Mouse (Mus musculus): Measurements from ENCODE around the gene Dnase1l1. TPM values are rescaled to one million over a fixed set of nuclear protein-coding genes. Genes with fewer than 3 reads are reported as not detected.

Dnase1l1 gene
- polyA plus RNA-seq (2012; rRNA removed) = 19.5 and 22.6 TPM in 2 replicates
- 20.9 and 23.8 TPM in 2 replicates for polyA plus RNA-seq (2014; fragmentation: Nextera tagmentation; extraction: Ambion mirVana)

DNA sequence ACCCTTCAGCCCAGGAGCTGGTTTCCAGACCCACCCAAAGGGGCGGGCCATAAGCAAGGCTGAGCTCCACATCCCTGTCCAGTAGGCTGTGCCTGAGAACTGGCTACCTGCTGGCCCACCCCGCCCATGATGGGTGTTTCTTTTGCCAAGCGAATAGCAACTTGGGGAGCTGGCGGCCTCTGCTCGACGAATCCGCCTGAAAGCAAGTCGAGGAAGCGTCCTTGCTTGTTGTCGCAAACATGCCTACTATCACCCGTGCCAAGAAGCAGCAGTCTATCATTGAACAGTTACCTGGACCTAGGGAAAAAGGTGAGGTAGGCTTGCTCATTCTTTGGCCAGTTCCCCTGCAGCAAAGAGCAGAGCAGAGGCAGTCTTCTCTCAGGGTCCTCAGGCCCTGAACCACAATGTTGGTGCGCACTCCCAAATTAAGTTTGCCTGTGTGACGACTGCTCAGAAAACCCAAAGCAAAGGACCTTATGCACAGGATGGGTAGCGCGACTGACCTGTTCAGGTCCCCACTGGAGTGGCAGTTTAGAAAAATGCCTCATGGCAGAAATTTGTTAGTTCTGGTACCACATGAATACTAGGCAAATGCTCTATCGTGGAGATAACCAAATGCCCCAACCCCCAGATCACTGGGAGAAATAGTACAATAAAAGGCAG lies at the start of gene Dnase1l1, which contains the start of gene Taz:
TSS of gene Dnase1l1 (minus strand) at position 606 of the 663 bp plus-strand sequence.
TSS of gene Taz (plus strand) at position 181 of the 663 bp plus-strand sequence.
- H3K9ac ChIP-seq (replicated peaks) = peak within 1 kb of the TSS; percentile 78
- peaks cover 0 to 12% of the 10 kb centered on the region in 2 experiments; a peak in 3 of 4 replicates for H3K4me1 ChIP-seq (replicated peaks; ENCODE audit: control insufficient read depth in 2 of 2, insufficient read depth in 2 of 2, low read length in 1 of 2)
- H3K36me3 ChIP-seq (replicated peaks; ENCODE audit: control insufficient read depth, insufficient read depth, low read depth) = no peaks in the 10 kb centered on the region
- H3K27ac ChIP-seq = peak within 1 kb of the TSS; percentile 88
- DNase-seq (ENCODE audit: low read depth in 3 of 3, low spot score in 3 of 3) = peak; percentile 85 to 87 (median 85)
- H3K27me3 ChIP-seq (ENCODE audit: control insufficient read depth, insufficient read depth, low read length) = no peaks in the 10 kb centered on the region
- WGBS (ENCODE audit: insufficient replicate concordance) = 9% methylated on average over 16 of the region's 16 CpGs
- H3K4me3 ChIP-seq (ENCODE audit: insufficient read depth in 1 of 2, low read depth in 2 of 2, low read length in 2 of 2) = peak within 1 kb of the TSS; percentile 65 to 99
- H3K4me2 ChIP-seq (ENCODE audit: low read depth) = peak within 1 kb of the TSS; percentile 91
- TF ChIP-seq CTCF (IDR thresholded peaks at IDR 0.05; ENCODE audit: low read depth) = peak; percentile 51
- no peak for TF ChIP-seq EP300 (IDR thresholded peaks at IDR 0.05; ENCODE audit: low read depth)
- ATAC-seq (ENCODE audit: insufficient read depth) = peak; percentile 95
- no peaks in the 10 kb centered on the region for H3K9me3 ChIP-seq (ENCODE audit: control insufficient read depth, low read length)

DNA sequence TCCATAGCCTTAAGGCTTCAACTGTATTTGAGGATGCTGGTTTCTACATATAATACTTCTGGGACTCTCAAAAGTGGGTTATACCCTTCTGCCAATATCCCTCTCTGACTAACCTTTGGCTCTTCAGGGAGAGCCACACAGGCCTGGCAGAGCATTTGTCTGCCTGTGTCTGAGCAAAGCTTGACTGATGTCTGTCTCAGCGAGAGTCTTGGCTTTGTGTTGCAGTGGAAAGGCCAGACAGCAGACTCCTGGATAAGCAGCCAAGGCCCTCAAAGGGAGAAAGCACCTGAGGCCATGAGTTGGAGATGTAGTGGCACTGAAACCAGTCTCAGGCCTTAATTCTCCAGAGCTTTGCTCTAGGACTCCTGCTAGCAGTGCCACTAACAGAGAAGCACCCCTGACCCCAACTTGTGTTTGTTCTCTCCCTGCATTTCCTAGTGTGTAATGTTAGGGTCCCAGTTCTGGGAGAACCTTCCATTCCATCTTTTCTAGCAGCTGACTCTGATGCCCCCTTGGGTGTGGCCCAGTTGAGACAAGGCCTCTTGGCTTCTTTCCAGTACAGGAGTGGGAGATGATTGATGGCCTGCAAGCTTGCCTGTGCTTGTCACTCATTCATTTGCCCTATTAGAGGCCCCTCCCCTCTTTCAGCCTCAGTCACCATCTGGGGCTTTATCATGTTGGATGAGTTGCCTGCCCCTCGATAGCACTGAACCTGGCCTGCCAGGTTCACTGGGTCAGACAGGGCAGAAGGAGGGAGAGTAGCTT lies 48.2 kb upstream of the Dnase1l1 start:
- Histone ChIP-seq H3K9ac (replicated peaks) (no peak overlapping the region), H3K27me3 (ENCODE audit: control insufficient read depth, insufficient read depth, low read length) (no peaks in the 10 kb centered on the region), H3K9me3 (ENCODE audit: control insufficient read depth, low read length) (no peaks in the 10 kb centered on the region), H3K27ac (no peak overlapping the region), H3K4me1 (replicated peaks; ENCODE audit: control insufficient read depth in 2 of 2, insufficient read depth in 2 of 2, low read length in 1 of 2) (0 out of 4 replicates have a peak, but pooled peaks cover 0 to 4% of the 10 kb centered on the region in 2 experiments), H3K4me2 (ENCODE audit: low read depth) (no peak overlapping the region), H3K4me3 (ENCODE audit: insufficient read depth in 1 of 2, low read depth in 2 of 2, low read length in 2 of 2) (no peak overlapping the region), H3K36me3 (replicated peaks; ENCODE audit: control insufficient read depth, insufficient read depth, low read depth) (no peaks in the 10 kb centered on the region)
- ATAC-seq (ENCODE audit: insufficient read depth) (no peak), DNase-seq (ENCODE audit: low read depth in 3 of 3, low spot score in 3 of 3) (no peak)
- no peak for TF ChIP-seq EP300 (IDR thresholded peaks at IDR 0.05; ENCODE audit: low read depth)
- no peak for TF ChIP-seq CTCF (IDR thresholded peaks at IDR 0.05; ENCODE audit: low read depth)
- WGBS (ENCODE audit: insufficient replicate concordance) = 21% methylated on average over 2 of the region's 2 CpGs

DNA sequence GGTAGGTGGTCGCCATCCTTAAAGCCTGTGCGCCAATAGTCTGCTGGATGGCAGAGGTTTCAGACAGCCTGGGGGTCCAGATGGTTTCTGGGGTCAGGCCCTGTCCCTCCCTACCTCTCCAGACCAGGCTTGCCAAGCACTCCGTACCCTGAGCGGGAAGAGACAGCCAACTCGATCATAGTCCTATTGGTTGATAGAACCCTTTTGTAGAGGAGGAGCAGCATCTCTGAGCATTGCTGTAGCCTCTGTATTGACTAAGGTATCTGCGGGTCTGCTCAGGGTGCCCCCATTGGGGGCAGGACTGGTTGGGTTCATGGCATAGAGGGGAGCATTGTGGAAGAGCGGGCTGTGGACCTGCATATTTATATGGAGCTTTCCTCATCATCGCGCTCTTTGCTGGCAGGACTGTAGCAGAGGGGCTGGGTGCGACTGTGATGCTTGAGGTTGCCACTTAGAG lies 47.1 kb upstream of the Dnase1l1 start:
- ATAC-seq (ENCODE audit: insufficient read depth) (peak; percentile 13), DNase-seq (ENCODE audit: low read depth in 3 of 3, low spot score in 3 of 3) (no peak)
- Histone ChIP-seq H3K27ac (no peak overlapping the region), H3K4me1 (replicated peaks; ENCODE audit: control insufficient read depth in 2 of 2, insufficient read depth in 2 of 2, low read length in 1 of 2) (0 out of 4 replicates have a peak, but pooled peaks cover 0 to 4% of the 10 kb centered on the region in 2 experiments), H3K36me3 (replicated peaks; ENCODE audit: control insufficient read depth, insufficient read depth, low read depth) (no peaks in the 10 kb centered on the region), H3K27me3 (ENCODE audit: control insufficient read depth, insufficient read depth, low read length) (no peaks in the 10 kb centered on the region), H3K9ac (replicated peaks) (no peak overlapping the region), H3K9me3 (ENCODE audit: control insufficient read depth, low read length) (no peaks in the 10 kb centered on the region), H3K4me3 (ENCODE audit: insufficient read depth in 1 of 2, low read depth in 2 of 2, low read length in 2 of 2) (peak overlapping the region; percentile 34 to 38), H3K4me2 (ENCODE audit: low read depth) (peak overlapping the region; percentile 54)
- no peak for TF ChIP-seq CTCF (IDR thresholded peaks at IDR 0.05; ENCODE audit: low read depth)
- no peak for TF ChIP-seq EP300 (IDR thresholded peaks at IDR 0.05; ENCODE audit: low read depth)
- WGBS (ENCODE audit: insufficient replicate concordance) = 20% methylated on average over 10 of the region's 10 CpGs

DNA sequence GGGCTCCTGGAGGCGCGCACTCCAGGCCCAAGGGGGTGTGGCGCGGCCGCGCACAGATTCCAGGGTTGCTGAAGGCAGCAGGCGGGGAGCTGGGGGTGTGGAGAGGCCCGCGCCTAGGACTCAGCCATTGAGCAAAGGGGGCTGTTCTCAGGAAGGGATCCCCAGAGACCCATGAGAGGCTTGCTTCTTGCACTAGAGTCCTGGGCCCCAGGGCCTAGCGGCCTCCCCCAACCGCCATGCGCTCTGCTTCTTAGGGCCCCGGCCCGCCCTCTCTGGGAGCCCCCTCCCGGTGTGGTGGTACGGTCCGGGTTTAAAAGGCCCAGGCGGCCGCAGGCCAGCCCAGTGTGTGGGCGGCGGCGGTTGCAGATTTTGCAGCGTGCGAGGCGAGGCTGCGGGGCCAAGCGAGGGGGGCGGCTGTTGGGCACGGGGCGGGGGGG lies 46.6 kb upstream of the Dnase1l1 start, which contains the start of gene Plxna3:
TSS of gene Plxna3 (plus strand) at position 342 of the 437 bp plus-strand sequence.
- no peak for TF ChIP-seq CTCF (IDR thresholded peaks at IDR 0.05; ENCODE audit: low read depth)
- no peak for TF ChIP-seq EP300 (IDR thresholded peaks at IDR 0.05; ENCODE audit: low read depth)
- Histone ChIP-seq H3K36me3 (replicated peaks; ENCODE audit: control insufficient read depth, insufficient read depth, low read depth) (no peaks in the 10 kb centered on the region), H3K27ac (no peak within 1 kb of the TSS), H3K4me1 (replicated peaks; ENCODE audit: control insufficient read depth in 2 of 2, insufficient read depth in 2 of 2, low read length in 1 of 2) (0 out of 4 replicates have a peak, but pooled peaks cover 0 to 4% of the 10 kb centered on the region in 2 experiments), H3K27me3 (ENCODE audit: control insufficient read depth, insufficient read depth, low read length) (no peaks in the 10 kb centered on the region), H3K9ac (replicated peaks) (0 out of 2 replicates have a peak within 1 kb of the TSS, but pooled peaks have one; percentile 12), H3K4me2 (ENCODE audit: low read depth) (peak within 1 kb of the TSS; percentile 54), H3K4me3 (ENCODE audit: insufficient read depth in 1 of 2, low read depth in 2 of 2, low read length in 2 of 2) (peak within 1 kb of the TSS; percentile 34 to 44), H3K9me3 (ENCODE audit: control insufficient read depth, low read length) (no peaks in the 10 kb centered on the region)
- peak; percentile 88 for ATAC-seq (ENCODE audit: insufficient read depth)
- peak; percentile 20 to 41 (median 32) for DNase-seq (ENCODE audit: low read depth in 3 of 3, low spot score in 3 of 3)
- 15% methylated on average over 22 of the region's 30 CpGs for WGBS (ENCODE audit: insufficient replicate concordance)

All from liver, embryonic 14.5 days (tissue).